Mouse (Mus musculus) forelimb bud, embryonic 11.5 days (tissue): ENCODE data around the gene Aoc1.
"Not testable (repeated sequence)": the region's sequence is repeated elsewhere in the genome, so short reads cannot be mapped to it uniquely, and the experiment has no call there.

Experiments
- DNase-seq: peaks from one replicate; pipeline ENCODE4 v3.0.0-alpha.2; 2012; ENCODE audit warnings: low read depth, low spot score

Aoc1 gene

DNA sequence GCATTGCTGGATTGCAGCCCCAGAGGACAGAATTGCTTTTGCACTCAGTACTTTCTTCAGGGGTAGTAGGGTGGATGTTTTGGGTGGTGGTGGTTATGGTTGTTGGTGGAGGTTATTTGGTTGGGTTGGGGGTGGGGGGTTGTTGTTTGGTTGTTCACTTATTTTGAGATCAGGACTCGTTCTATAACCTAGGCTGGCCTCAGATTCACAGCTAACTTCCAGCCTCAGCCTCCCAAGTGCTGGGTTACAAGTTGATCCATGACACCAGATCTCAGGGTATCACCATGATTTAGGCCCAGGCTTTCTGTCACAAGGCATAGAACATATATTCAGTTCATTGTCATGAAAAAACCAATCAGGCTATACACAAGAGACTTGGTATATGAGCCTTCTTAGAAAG, 11.8 kb upstream of the Aoc1 start:
- DNase-seq = no peak

DNA sequence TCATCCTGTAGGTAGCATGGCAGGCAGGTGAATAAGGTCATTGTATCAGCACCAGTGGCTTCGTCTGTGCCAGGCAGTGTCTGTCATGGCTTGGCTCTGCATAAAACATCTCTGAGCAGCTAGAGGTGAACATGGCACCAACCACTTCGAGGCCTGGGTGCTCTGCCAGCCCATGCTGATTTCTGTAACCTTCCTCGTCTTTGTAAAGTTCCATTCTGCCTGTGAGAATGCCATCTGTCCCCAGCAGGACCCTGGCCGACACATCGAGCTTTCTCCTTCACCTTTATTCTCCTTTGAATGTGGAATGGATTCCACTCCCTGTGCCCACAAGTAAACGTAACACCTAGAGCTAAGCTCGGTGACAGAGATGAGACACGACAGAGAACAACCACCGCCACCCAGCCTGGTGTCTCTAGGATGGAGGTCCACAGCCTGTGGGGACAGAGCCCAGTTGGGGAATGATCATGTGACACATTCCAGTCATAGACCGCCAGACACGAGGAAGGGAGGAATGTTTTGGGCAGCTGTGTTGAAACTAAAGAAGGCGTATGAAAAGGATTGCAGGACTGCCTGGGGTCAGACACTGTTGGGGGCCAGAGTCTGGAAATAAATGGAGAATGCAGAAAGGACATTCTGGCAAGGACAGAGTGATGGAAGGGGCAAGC, 10.9 kb upstream of the Aoc1 start:
- DNase-seq = no peak

DNA sequence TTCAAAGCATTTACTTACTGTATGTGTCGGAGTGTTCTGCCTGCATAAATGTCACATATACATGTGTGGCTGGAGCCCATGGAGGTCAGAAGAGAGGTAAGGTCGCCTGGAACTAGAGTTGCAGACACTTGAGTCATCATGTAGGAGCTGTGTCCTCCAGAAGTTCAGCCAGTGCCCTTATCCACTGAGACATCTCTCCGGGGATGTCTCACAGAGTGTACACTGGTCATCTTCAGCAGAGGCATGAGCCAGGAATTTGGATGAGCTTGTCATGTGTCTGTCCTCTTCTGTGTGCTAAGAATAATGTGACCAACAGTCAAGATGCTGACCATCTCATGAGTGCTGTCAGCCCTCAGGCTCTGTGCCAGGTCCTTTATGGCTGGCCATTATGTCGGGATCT, 9.9 kb upstream of the Aoc1 start:
- DNase-seq = no peak

DNA sequence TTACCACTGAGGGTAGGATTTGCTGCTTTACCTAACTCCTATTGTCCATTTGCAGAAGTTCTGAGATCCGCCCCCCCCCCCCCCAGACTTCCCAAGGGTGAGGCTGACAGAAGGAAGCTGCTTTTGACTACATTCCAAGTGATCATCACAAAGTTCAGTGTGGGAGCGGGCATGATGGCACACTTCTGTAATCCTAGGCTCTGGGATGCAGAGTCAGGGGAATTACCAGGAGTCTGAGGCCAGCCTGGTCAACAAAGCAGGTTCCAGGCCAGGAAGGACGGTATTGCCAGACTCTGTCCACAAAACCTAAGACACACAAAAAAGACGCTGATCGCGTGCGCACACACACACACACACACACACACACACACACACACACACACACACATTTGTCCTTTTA, 9.2 kb upstream of the Aoc1 start:
- DNase-seq = no peak

DNA sequence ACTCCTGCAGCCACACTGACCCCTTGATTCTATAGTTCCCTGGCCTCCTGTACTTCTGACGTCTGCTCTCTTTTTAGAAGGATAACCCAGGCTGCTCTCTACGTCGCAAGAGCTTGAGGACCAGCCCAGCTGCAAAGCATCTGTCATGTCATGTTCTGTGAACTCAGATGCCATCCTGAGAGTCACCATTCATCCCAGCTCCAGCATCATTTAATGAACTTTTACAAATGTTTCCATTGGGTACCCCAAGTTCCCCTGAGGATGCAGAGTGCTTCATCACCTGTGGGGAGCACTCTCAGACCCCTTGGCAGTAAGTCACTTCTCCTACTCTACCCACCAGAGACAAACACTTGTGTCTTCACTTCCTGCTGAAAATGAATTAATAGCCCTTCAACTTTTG, 8.5 kb upstream of the Aoc1 start:
- DNase-seq = no peak

DNA sequence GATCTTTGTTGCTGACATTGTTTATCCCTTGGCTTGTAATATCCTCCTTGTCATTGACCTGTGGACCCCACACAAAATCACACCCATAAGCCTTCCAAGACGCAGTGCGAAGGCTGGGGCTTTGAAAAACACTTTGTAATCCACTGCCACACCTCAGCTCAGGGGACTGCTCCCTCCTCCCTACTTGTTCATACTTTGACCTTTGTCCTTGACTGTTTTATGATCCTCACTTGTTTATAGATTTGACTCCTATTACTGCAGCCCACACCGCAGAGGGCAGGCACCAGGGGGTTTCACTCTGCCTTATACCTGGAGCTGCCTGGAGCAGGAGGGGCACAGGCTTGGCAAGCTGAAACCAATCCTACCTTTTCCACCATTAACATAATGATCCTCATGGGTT, 8.0 kb upstream of the Aoc1 start:
- DNase-seq = no peak

DNA sequence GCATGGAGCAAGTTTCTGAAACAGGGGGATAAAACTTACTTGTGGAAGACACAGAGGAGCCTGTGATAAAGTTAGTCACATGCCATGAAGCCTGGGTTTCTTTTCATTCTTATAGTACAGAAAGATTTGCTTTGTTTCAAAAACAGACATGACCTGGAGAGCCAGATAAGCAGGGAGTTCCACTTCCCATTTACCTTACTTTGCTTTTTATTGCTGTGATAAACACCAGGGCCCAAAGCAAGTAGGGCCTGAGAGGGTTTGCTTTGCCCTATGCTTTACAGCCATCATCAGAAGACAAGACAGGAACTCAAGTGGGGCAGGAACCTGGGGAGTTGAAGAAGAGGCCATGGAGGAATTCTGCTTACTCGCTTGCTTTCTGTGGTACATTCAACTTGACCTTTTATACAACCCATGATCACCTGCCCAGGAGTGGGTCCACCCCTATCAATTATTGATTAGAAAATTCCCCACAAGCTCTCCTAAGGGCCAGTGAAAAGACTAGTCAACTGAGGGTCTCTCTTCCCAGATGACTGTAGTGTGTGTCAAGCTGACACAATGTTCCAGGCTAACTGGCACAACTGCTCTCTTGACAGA, 7.4 kb upstream of the Aoc1 start:
- DNase-seq = no peak

DNA sequence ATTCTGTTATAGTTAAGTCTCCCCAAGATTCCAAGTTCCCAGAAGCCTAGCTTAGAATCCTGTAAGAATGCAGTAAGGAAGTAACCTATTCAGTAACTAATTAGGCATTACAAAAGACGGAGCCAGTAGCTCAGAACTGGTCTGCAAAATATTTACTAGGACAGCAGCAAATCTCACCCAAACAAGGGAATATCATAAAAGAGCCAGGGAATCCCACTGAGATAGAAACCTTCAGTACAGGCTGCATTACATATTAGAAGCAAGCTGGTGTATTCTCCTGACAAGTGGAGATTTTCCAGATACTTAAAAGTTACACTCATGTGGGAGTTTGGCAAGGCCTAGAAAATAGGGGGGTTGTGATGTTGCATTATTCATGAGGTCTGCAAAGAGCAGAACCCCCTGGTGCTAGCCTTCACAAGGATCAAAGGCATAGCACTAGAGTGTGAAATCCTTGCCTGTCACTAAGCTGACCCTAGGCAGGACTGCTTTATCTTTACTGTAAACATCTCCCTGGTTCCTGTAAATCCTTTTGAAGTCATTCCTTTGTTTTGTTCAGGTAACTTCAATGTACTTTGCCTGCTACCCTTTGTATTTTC, 6.2 kb upstream of the Aoc1 start:
- not testable (repeated sequence) for DNase-seq

DNA sequence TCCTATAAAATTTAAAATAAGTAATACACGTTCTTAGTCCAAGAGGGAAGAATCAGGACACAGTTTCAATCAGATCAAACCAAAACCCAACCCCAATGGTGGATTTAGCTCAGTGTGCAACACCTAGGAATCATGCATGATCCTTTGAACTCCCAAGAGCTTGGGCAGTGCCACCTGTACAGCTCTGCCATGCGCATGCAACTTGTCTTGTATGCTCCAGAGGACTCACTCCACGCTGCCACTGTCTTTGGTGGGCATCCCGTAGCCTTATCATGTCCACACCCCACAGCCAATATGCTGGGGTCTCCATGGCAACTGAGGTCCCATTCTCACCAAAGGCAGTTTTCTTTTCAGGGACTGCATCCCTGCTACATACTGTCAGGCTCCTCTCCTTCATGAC, 5.5 kb upstream of the Aoc1 start:
- DNase-seq = no peak

DNA sequence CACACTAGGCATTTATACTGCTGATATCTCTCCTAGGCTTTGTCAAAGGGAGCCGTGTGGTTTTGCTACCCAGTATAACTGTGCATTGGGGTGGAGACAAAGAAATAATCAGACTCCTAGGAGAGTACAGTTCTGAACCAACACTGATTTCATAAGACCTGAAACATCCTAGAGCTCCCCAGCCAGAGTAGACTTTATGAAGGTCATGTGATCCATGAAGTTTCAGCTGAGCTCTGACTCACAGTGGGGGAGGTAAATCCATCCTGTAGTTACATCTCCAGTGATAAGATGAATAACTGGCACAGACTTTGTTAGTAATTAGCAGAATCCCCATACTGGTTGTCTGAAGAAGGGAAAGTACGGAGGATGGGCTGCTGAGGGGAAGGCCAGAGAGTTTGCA, 2.9 kb upstream of the Aoc1 start:
- no peak for DNase-seq

DNA sequence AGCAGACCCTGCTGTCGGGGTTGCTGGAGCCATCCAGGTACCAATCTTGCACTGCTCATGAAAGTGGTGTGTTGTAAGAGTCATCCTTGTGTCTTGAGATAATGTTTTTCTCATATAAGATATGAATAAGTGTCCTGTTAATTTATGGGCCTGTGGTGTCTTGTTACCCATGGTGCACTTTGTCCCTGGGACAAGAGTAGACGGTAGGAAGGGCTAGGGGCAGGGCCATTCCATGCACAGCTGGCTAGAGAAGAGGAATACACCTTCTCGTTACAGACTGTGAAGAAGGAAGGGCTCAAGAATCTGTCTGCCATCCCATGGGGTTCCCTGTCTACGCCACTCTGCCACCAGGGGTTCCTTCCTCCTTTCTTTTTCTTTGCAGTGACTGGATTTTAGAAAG, 1.9 kb downstream of the Aoc1 start:
- no peak for DNase-seq

DNA sequence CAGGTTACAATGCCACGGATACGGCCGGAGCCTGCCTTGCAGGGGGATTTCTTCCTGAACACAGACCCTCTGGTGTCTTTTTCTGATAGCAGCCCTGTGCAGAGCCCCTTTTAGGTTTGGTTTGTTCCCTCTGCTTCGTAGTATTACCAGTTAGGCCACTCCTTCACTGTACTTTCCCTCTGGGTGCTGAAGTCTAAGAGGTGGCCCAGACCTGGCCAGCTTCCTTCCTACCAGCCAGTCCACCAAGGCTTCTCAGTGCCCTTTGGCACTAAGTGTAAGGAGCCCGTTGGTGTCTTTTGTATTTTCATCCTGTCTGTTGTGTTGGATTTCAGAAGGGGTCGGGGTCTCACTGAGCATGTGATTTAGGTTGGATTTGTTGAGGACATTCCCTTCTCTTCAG, 2.8 kb downstream of the Aoc1 start:
- no peak for DNase-seq

DNA sequence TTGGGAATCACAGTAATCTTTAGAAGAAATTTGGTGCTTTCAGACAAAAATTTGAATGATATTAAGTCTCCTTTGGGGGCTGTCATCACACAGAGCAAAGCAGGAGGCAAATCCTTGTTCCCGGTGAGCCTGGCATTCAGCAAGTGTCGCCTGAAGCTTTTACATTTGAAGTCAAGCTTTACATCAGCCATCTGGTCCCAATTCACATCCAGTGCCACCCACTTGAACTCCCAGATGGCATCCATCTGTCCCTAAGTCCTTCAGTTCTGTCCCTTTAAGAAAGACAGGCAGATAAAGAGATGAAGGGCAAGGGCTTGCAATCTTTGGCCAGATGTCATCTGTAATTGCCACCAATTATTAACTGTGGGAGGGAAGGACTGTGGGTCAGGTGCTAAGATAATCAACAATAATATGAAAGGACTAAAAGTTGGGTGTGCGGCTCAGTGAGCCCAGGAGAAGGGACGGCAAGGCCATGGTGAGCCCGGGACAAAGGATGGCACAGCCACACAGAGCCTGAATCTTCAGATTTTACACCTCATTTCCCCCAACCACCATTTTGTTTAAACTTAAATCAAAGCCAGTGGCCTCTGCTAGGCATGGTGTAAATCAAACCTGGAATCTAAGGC, 3.9 kb downstream of the Aoc1 start:
- DNase-seq = peak; percentile 18

DNA sequence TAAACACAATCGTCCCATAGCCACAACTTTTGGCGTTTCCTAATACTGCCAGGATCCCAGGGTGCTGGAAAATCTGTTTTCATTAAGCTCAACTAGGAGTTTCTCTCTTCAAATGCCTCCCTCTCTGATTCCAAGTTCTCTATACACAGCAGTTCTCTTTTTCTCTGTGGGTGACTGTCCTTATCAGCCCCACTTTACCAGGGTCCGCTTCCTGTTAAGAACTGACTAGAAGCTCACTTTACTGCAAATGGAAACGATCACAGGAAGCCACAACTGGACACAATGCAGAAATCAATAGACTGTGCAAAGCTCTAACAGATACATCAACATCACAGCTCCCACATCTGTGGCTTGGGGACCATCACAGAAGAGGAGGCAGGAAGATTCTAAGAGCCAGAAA, 21.5 kb downstream of the Aoc1 start:
- DNase-seq = no peak

DNA sequence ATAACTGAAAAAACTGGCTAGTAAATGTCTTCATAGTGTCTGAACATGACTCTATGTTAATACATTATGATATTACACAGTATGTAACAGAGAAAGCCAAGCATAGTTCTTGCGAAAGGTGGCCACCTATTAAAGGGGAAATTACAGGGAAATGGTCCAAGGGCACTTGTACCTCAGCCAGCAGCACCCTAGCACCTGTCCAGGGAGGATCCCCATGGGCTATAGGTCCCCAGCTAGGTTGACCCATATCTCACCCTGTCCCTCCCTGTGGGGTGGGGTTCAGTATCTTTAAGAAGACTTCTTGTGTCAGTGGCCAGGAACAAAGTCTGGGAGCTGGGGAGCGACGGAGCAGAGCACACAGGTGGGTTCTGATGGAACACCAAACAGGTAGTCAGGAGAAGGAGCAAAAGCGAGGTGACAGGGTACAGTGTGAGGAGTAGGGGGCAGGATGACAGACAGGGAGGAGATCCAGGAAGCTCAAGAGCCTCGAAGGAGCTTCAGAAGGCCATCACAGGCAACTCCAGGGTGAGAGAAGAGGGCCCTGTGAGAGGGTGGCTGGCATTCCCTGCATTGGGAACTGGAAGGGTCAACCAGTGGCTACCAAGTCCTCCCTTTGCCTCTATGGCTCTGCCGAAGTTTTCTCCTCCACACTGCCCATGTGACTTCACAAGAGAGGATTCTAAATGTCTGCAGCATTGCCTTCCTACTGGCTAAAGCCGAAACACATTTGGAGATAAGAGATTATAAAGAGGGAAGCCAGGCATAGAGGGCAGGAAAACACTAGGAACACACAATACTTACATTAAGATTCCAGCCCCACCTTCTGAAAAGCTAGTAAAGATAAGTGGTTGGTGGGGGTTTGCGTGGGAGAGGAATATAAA, 22.5 kb downstream of the Aoc1 start:
- DNase-seq = no peak

DNA sequence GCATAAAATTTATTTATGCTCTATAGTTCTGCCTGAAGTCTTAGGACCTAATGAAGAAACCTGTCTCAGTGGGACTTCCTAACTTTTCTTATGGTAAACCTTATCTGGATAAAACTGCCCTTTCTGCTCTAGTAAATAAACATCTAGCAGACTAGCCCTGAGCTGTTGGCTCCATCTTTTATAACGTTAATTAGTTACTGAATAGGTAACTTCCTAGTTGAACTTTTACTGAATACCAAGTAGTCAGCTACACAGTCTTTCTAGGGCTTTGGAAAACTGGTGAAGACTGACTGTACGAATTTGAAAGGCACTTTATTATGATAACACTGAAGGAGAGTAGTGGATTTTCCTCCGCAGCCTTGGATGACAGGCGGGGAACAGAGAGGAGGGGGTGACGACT, 23.2 kb downstream of the Aoc1 start:
- no peak for DNase-seq

DNA sequence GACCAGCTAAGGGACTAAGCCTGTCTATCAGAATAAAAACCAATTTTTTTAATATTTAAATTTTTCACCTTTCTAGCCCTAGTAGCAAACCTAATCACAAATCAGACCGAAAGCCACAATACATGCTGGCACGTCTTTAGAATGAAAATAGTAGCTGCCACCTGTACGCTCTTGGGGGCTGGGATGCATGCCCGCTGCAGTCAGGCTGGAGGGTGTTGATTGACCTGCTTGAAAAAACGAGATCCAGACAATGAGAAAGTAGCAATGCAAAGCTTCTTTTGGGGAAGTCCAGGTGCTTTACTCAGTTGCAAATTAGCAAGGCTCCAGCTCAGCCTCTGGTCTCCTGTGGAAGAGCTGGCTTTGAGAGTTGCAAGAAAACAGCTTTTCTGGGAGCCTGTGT, 24.3 kb downstream of the Aoc1 start:
- no peak for DNase-seq

DNA sequence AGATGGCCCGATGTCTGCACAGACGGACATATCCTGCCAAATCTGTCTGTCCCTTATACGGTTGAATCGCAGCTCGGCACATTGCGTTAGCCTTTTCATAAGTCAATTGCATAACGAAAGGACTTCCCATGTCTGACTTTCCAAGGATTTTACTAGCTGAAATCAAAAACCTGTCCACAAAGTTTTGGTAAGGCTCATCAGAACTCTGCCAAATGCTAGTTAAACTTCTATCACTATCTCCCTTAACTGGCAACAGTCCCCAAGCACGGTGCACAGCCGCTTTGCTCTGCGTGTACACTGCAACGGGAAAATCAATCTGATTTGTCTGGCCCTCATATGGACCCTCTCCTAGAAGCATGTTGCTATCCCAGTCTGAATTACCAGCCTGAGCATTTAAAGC, 28.6 kb downstream of the Aoc1 start:
- DNase-seq = not testable (repeated sequence)

DNA sequence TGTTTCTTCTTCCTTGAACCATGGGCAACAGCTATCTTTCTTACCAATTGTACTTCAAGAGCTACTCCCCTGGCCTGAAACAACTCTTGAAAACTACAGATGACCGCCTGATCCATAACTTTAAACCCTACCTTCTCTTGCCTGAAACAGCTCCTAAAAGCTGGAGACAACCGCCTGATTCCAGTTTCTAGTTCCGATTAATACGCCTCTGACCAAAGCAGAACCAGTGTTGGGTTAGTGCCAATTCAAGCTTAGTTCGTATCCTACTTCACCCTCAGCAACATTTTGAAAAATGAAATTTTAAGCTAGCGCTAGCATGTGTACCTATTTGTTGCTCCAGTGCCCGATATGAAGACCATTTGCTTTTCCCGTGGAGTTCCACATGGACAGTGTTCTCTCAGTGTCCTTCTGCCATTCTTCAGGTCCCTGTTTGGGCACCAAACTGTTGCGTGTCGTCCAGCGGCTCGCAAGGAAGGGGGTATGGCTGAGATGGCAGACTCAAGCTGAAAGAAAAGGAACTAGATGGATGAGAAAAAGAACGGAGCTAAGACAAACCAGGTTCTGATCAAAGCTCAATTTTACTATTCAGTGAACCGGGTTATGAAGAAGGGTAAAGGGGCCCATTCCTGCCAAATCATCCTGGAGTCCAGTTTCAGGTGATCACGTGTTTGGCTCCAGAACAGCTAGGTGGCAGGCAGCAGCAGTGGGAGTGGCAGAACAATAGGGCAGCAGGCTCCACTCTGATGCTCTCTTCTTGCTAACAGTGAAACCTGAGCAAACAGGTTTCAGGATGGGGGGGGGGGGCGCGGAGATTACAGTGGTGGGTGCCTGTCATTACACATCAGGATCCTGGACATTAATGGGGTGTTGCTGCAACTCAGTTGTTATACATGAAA, 30.1 kb downstream of the Aoc1 start:
- no peak for DNase-seq

DNA sequence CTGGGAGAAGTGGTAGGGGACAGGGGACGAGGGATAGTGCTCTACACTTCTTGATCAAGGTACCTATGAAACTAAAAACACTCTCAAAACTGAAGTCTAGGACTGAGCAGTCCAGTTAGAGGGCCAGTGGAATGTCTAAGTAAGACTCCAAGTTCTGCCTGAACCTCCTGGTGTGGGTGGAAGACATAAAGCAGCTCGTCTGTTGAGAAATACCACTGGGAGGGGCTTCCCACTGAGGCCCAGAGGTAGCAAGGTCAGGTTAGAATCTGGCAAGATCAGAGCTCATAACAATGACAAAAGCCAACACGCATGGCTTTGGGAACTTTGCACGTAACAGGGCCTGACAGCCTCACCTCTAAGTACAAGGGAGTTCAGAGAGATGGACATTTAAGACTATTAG, 30.7 kb downstream of the Aoc1 start:
- DNase-seq = no peak

DNA sequence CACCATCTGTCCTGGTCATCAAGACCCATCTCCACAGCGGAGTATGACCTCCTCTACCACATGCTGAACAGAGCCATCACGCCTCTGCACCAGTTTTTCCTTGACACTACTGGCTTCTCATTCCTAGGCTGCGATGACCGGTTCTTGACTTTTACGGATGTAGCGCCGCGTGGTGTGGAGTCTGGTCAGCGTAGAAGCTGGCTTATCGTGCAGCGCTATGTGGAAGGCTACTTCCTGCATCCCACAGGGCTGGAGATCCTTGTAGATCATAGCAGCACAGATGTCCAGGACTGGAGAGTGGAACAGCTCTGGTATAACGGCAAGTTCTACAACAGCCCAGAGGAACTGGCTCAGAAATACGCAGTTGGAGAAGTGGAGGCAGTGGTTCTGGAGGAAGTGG, 32.9 kb downstream of the Aoc1 start:
- no peak for DNase-seq
